18 mouse cellular contexts compared by ENCODE assay signal in genomic region chr5:122184858-122185257, GRCm38 (mm10). TPM values are rescaled to one million over a fixed set of nuclear protein-coding genes. Genes with fewer than 3 reads are reported as not detected.
"Had no signal": no experiment of that assay in that cellular context is flagged by ENCODE, and none has a peak within 500 bp of the region (broad histone marks: within the 10 kb centered on the region; RNA-seq: fewer than 3 reads in every experiment).

No protein-coding gene starts in this region.

RNA-seq across cellular contexts. Expression of gene Ccdc63, which starts 44.2 kb away (rescaled TPM):
- total RNA-seq: heart, postnatal 14 days; heart, postnatal 25 days; heart, postnatal 36 days had no signal
- polyA plus RNA-seq: heart, embryonic 13.5 days; hindbrain, embryonic 10.5 days; hindbrain, embryonic 11.5 days; hindbrain, embryonic 12.5 days; hindbrain, embryonic 13.5 days; hindbrain, embryonic 15.5 days; hindbrain, postnatal 0 days; intestine, embryonic 14.5 days; intestine, embryonic 15.5 days; intestine, embryonic 16.5 days; intestine, postnatal 0 days; kidney, embryonic 15.5 days; kidney, embryonic 16.5 days; kidney, postnatal 0 days; large intestine, adult 2 months had no signal
